Mouse (Mus musculus): ENCODE results near the gene Vmn2r30. TPM values are rescaled to one million over a fixed set of nuclear protein-coding genes. Genes with fewer than 3 reads are reported as not detected.
"Not testable (repeated sequence)": the region's sequence is repeated elsewhere in the genome, so short reads cannot be mapped to it uniquely, and the experiment has no call there.

Vmn2r30 gene
- not detected in 2 replicates for polyA plus RNA-seq (2012; rRNA removed)

DNA sequence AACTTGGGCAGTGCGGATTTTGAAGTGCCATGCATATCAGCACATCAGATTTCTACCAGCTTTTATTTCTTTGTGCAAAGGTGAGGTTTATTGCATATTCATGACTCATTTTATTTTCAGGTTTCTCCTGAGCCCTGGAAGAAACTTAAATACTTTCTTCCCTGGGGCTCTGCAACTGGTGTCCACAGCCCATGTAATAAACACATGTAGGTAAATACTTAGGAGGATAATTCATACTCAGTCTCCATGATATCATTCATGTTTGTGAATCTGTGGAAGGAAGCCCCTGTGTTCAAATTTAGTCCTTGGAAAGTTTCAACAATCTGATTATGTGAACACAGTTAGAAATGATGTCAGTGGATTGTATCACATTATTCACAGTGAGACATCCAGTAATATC is at the start of gene Vmn2r30:
Gene Vmn2r30 (minus strand): TSS at position 101 of the 400 bp plus-strand sequence.
- DNase-seq (ENCODE audit: low read depth) = not testable (repeated sequence)

DNA sequence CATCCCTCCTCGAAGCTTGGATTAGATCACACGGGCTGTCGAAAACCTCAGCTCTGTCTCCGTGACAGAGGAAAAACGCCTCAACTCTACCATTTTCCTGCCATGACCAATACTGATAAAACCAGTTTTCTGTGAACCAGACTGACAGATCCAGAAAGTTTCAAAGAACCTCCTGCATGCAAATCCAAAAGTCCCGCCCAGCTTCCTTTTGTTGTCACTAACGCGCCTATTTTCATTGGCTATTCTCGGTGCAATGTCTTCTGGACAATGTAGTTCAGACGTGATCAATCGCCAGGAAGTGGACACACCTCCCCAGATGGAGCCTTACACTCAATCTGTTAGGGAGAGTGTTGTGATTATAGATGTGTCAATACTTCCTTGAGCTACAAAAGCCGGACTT is 37.0 kb upstream of the Vmn2r30 start, which contains the start of gene Gm45783:
Gene Gm45783 (minus strand): TSS at position 143 of the 400 bp plus-strand sequence.
- DNase-seq (ENCODE audit: low read depth) = not testable (repeated sequence)

DNA sequence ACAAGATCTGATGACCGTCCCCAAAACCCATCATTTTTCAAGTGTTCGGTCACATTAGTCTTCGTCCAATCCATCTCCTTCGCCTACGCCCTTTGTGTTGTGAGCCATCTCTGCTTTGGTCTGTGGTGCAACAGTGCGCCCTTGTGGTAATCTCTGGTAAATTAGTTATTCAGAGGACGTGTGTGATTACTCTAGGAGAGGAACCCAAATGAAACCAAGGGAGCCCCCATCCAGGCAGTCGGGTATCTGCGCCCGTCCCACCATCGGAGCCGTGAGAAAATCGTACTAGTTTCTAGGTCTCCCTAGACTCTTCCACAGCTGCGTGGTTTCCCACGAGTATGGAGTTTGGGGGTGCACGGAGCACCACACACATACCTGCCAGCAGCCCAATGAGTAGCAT is 41.8 kb downstream of the Vmn2r30 start:
- DNase-seq (ENCODE audit: low read depth) = peak; percentile 56

DNA sequence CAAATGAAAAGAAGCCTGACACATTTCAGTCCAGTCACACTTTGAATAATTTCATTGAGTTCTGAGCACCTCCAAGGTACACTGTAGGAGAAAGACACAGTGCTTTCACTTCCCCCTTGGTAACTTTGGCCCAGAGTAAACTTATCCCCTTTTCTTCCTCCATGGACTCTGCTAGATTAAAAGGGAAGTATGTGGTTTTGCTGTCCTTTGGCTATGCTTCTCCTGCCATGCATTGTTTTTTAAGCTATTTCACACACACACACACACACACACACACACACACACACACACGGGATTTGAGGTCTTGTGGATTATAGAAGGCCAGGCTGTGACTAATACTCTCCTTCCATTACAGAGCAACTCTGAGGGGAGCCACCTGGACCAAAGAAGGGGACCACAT is 56.0 kb downstream of the Vmn2r30 start:
- no peak for TF ChIP-seq CTCF (IDR thresholded peaks at IDR 0.05; ENCODE audit: borderline replicate concordance, extremely low read depth, insufficient read depth, insufficient read length)
- TF ChIP-seq POLR2A (IDR thresholded peaks at IDR 0.05; ENCODE audit: borderline replicate concordance, extremely low read depth, insufficient read depth, insufficient read length, poor library complexity, severe bottlenecking) = no peak

More for the DNA sequence above, 41.8 kb downstream of the Vmn2r30 start:
- TF ChIP-seq CTCF (IDR thresholded peaks at IDR 0.05; ENCODE audit: borderline replicate concordance, extremely low read depth, insufficient read depth, insufficient read length) = peak; percentile 41; the same call in 1 of the 2 replicates
- no peak for TF ChIP-seq POLR2A (IDR thresholded peaks at IDR 0.05; ENCODE audit: borderline replicate concordance, extremely low read depth, insufficient read depth, insufficient read length, poor library complexity, severe bottlenecking)

DNA sequence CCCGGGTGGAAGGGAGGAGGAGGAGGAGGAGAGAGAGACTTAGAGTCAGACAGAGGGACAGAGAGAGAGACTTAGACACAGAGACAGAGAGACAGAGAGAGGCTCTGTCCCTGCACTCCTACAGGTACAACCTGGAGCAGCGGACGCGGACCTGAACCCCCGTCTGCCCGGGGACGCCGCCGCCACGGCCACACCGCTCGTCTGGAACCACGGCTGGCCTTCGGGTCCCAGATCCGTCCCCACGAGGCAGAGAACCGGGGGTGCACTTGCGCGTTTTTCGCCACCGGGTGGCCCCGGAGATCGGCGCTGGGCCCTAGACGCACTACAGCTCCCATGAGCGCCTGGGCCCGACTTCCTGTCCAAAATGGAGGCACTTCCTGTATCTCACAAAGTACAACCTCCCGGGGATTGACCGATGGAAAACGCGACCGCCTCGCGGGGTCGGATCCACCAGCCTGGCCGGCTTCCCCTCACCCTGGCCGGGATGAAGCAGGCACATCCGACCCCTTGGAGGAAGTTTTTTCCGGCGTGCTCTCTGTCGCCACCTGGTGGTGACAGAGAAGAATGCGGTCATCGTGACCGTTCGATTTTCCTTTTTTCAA is 59.3 kb downstream of the Vmn2r30 start, which contains the start of gene Gm45844:
Gene Gm45844 (minus strand): TSS at position 324 of the 602 bp plus-strand sequence.
- peak; percentile 83 for DNase-seq (ENCODE audit: low read depth)
- peak; percentile 93 for TF ChIP-seq CTCF (IDR thresholded peaks at IDR 0.05; ENCODE audit: borderline replicate concordance, extremely low read depth, insufficient read depth, insufficient read length)

More for the DNA sequence above, 56.0 kb downstream of the Vmn2r30 start:
- DNase-seq (ENCODE audit: low read depth) = no peak

DNA sequence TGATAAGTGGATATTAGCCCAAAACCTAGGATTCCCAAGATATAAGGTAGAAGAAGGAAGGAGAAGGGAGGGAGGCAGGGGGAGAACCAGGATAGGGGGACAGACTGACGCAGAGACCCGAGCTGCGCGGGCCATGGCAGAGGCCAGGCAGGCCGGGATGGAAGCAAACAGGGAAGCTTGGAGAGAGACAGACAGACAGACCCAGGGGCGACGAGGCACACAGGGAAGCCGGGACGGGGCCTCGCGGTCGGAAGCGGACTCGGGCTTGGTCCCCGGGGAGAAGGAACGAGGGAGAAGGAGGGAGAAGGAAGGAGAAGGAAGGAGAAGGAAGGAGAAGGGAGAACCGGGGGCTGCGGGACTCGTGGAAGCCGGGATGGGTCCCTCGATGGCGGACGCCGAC is 59.9 kb downstream of the Vmn2r30 start:
- DNase-seq (ENCODE audit: low read depth) = peak; percentile 80

Other genes starting within 250 kb of the Vmn2r30 start
- 20.1 and 23.0 TPM in 2 replicates for gene Zfp954, start 216.1 kb downstream of the Vmn2r30 start, polyA plus RNA-seq (2012; rRNA removed)
- gene Zfp773, start 200.9 kb downstream of the Vmn2r30 start, polyA plus RNA-seq (2012; rRNA removed) = 4.6 and 7.9 TPM in 2 replicates
- gene Zfp418, start 166.3 kb downstream of the Vmn2r30 start, polyA plus RNA-seq (2012; rRNA removed) = 3.0 and 3.2 TPM in 2 replicates
- 8.3 and 11.0 TPM in 2 replicates for gene Zfp772, start 127.6 kb downstream of the Vmn2r30 start, polyA plus RNA-seq (2012; rRNA removed)
- 1.6 and 4.0 TPM in 2 replicates for gene Vmn2r29, start 90.3 kb downstream of the Vmn2r30 start, polyA plus RNA-seq (2012; rRNA removed)
- gene Gm45844, start 59.3 kb downstream of the Vmn2r30 start, polyA plus RNA-seq (2012; rRNA removed) = 4.1 and 5.6 TPM in 2 replicates
- 67.0 and 90.5 TPM in 2 replicates for gene Clcn4, start 36.8 kb downstream of the Vmn2r30 start, polyA plus RNA-seq (2012; rRNA removed)
- gene Gm45783, start 37.0 kb upstream of the Vmn2r30 start, polyA plus RNA-seq (2012; rRNA removed) = not detected in 2 replicates
- not detected in 2 replicates for gene Vmn2r31, start 62.1 kb upstream of the Vmn2r30 start, polyA plus RNA-seq (2012; rRNA removed)
- gene Vmn2r32, start 142.4 kb upstream of the Vmn2r30 start, polyA plus RNA-seq (2012; rRNA removed) = not detected in 2 replicates
- not detected in 2 replicates for gene Vmn2r33, start 229.2 kb upstream of the Vmn2r30 start, polyA plus RNA-seq (2012; rRNA removed)

Data from brain, embryonic 14.5 days (tissue).